Mouse (Mus musculus): ENCODE data around the gene 9430038I01Rik.
"Not testable (repeated sequence)": the region's sequence is repeated elsewhere in the genome, so short reads cannot be mapped to it uniquely, and the experiment has no call there.

Gene 9430038I01Rik

GRCm38 (mm10) chr7:137410337-137411197, at the start of gene 9430038I01Rik:
Gene 9430038I01Rik (minus strand): TSS chr7:137410762.
- DNase-seq (ENCODE audit: low spot score) = peak; percentile 93

- no peak for DNase-seq (ENCODE audit: low spot score)
These were observed 34.8 kb upstream of the 9430038I01Rik start for GRCm38 (mm10) chr7:137445321-137445720.

- DNase-seq (ENCODE audit: low spot score) = no peak
These were observed 32.4 kb upstream of the 9430038I01Rik start for GRCm38 (mm10) chr7:137442951-137443350.

GRCm38 (mm10) chr7:137438962-137439361, 28.4 kb upstream of the 9430038I01Rik start:
- not testable (repeated sequence) for DNase-seq (ENCODE audit: low spot score)

GRCm38 (mm10) chr7:137438179-137438550, 27.6 kb upstream of the 9430038I01Rik start:
- peak; percentile 28 for DNase-seq (ENCODE audit: low spot score)

GRCm38 (mm10) chr7:137437440-137438178, 27.0 kb upstream of the 9430038I01Rik start, which contains the start of gene Glrx3:
Gene Glrx3 (plus strand): TSS chr7:137437614.
- peak; percentile 95 for DNase-seq (ENCODE audit: low spot score)

GRCm38 (mm10) chr7:137436901-137437300, 26.3 kb upstream of the 9430038I01Rik start:
- DNase-seq (ENCODE audit: low spot score) = no peak

- DNase-seq (ENCODE audit: low spot score) = no peak
These were observed 21.4 kb upstream of the 9430038I01Rik start for GRCm38 (mm10) chr7:137431769-137432603.

- no peak for DNase-seq (ENCODE audit: low spot score)
These were observed 16.1 kb upstream of the 9430038I01Rik start for GRCm38 (mm10) chr7:137426693-137427092.

- DNase-seq (ENCODE audit: low spot score) = no peak
These were observed 10.7 kb upstream of the 9430038I01Rik start for GRCm38 (mm10) chr7:137421236-137421635.

GRCm38 (mm10) chr7:137420550-137420949, 10.0 kb upstream of the 9430038I01Rik start:
- DNase-seq (ENCODE audit: low spot score) = no peak

- DNase-seq (ENCODE audit: low spot score) = peak; percentile 44
These were observed 4.1 kb upstream of the 9430038I01Rik start for GRCm38 (mm10) chr7:137414710-137415109.

GRCm38 (mm10) chr7:137407428-137408058, 3.0 kb downstream of the 9430038I01Rik start:
- DNase-seq (ENCODE audit: low spot score) = no peak

- no peak for DNase-seq (ENCODE audit: low spot score)
These were observed 6.4 kb downstream of the 9430038I01Rik start for GRCm38 (mm10) chr7:137404146-137404545.

GRCm38 (mm10) chr7:137398973-137399372, 11.6 kb downstream of the 9430038I01Rik start:
- DNase-seq (ENCODE audit: low spot score) = no peak

GRCm38 (mm10) chr7:137397361-137397910, 13.1 kb downstream of the 9430038I01Rik start:
- no peak for DNase-seq (ENCODE audit: low spot score)

GRCm38 (mm10) chr7:137395421-137395820, 15.1 kb downstream of the 9430038I01Rik start:
- no peak for DNase-seq (ENCODE audit: low spot score)

GRCm38 (mm10) chr7:137387863-137388262, 22.7 kb downstream of the 9430038I01Rik start:
- no peak for DNase-seq (ENCODE audit: low spot score)

- DNase-seq (ENCODE audit: low spot score) = no peak
These were observed 35.6 kb downstream of the 9430038I01Rik start for GRCm38 (mm10) chr7:137374996-137375395.

GRCm38 (mm10) chr7:137371770-137372169, 38.8 kb downstream of the 9430038I01Rik start:
- DNase-seq (ENCODE audit: low spot score) = no peak

GRCm38 (mm10) chr7:137370175-137370574, 40.4 kb downstream of the 9430038I01Rik start:
- DNase-seq (ENCODE audit: low spot score) = no peak

All from T-cell, adult 2 months (primary cell).